ENCODE assay signal across 28 mouse cellular contexts in genomic region chr4:88653644-88654043, GRCm38 (mm10). TPM values are rescaled to one million over a fixed set of nuclear protein-coding genes. Genes with fewer than 3 reads are reported as not detected.
"Had no signal": no experiment of that assay in that cellular context is flagged by ENCODE, and none has a peak within 500 bp of the region (broad histone marks: within the 10 kb centered on the region; RNA-seq: fewer than 3 reads in every experiment).

No protein-coding gene starts in this region.

- H3K4me1 ChIP-seq: midbrain, embryonic 10.5 days; midbrain, embryonic 12.5 days; neural tube, embryonic 13.5 days; neural tube, embryonic 15.5 days had no signal

- H3K27ac ChIP-seq: midbrain, embryonic 10.5 days; midbrain, embryonic 12.5 days; neural tube, embryonic 13.5 days; neural tube, embryonic 15.5 days had no signal

- ATAC-seq: midbrain, embryonic 16.5 days had no signal

- H3K4me3 ChIP-seq: midbrain, embryonic 10.5 days; midbrain, embryonic 12.5 days; myocyte; neural tube, embryonic 13.5 days; neural tube, embryonic 15.5 days had no signal

- H3K27me3 ChIP-seq: midbrain, embryonic 12.5 days; neural tube, embryonic 13.5 days; neural tube, embryonic 15.5 days had no signal

- H3K4me2 ChIP-seq: lung, embryonic 14.5 days; midbrain, embryonic 12.5 days; neural tube, embryonic 13.5 days; neural tube, embryonic 15.5 days had no signal

- H3K9me3 ChIP-seq: midbrain, embryonic 10.5 days; midbrain, embryonic 12.5 days; neural tube, embryonic 13.5 days; neural tube, embryonic 15.5 days had no signal

- H3K9ac ChIP-seq: lung, embryonic 14.5 days; midbrain, embryonic 12.5 days; neural tube, embryonic 13.5 days; neural tube, embryonic 15.5 days had no signal

- DNase-seq: lung, adult 18-20 months; lung, embryonic 14.5 days; lung, postnatal 10 days; lung, postnatal 4 days; midbrain, embryonic 14.5 days; retina, postnatal 1 day; right cerebral cortex, adult 18-20 months; right cerebral cortex, postnatal 25 days; right cerebral cortex, postnatal 4 days; spleen, adult 18-20 months; thymus, adult 18-20 months; thymus, postnatal 14 days; thymus, postnatal 4 days had no signal

- H3K36me3 ChIP-seq: midbrain, embryonic 10.5 days; midbrain, embryonic 12.5 days; neural tube, embryonic 13.5 days; neural tube, embryonic 15.5 days had no signal

RNA-seq across cellular contexts. Expression of gene Ifna13, which starts 9.4 kb away (rescaled TPM):
- total RNA-seq: megakaryocyte, adult 5-6 weeks; megakaryocyte-erythroid progenitor cell, adult 5-6 weeks had no signal
- polyA plus RNA-seq: lung, embryonic 14.5 days; lung, embryonic 16.5 days; midbrain, embryonic 10.5 days; midbrain, embryonic 12.5 days; midbrain, embryonic 14.5 days; midbrain, embryonic 16.5 days; myocyte; neural tube, embryonic 11.5 days; neural tube, embryonic 13.5 days; neural tube, embryonic 15.5 days; small intestine, adult 2 months; stomach, embryonic 14.5 days; stomach, embryonic 16.5 days; thymus, postnatal 0 days; urinary bladder, adult 2 months had no signal

RNA-seq across cellular contexts. Expression of gene C87499, which starts 19.4 kb away (rescaled TPM):
- total RNA-seq: megakaryocyte, adult 5-6 weeks; megakaryocyte-erythroid progenitor cell, adult 5-6 weeks had no signal
- polyA plus RNA-seq: lung, embryonic 14.5 days; lung, embryonic 16.5 days; midbrain, embryonic 10.5 days; midbrain, embryonic 12.5 days; midbrain, embryonic 14.5 days; midbrain, embryonic 16.5 days; myocyte; neural tube, embryonic 11.5 days; neural tube, embryonic 13.5 days; neural tube, embryonic 15.5 days; small intestine, adult 2 months; stomach, embryonic 14.5 days; stomach, embryonic 16.5 days; thymus, postnatal 0 days; urinary bladder, adult 2 months had no signal

RNA-seq across cellular contexts. Expression of gene Ifna16, which starts 23.1 kb away (rescaled TPM):
- total RNA-seq: megakaryocyte, adult 5-6 weeks; megakaryocyte-erythroid progenitor cell, adult 5-6 weeks had no signal
- polyA plus RNA-seq: lung, embryonic 14.5 days; lung, embryonic 16.5 days; midbrain, embryonic 10.5 days; midbrain, embryonic 12.5 days; midbrain, embryonic 14.5 days; midbrain, embryonic 16.5 days; myocyte; neural tube, embryonic 11.5 days; neural tube, embryonic 13.5 days; neural tube, embryonic 15.5 days; small intestine, adult 2 months; stomach, embryonic 14.5 days; stomach, embryonic 16.5 days; thymus, postnatal 0 days; urinary bladder, adult 2 months had no signal

RNA-seq across cellular contexts. Expression of gene Ifna2, which starts 30.1 kb away (rescaled TPM):
- total RNA-seq: megakaryocyte, adult 5-6 weeks; megakaryocyte-erythroid progenitor cell, adult 5-6 weeks had no signal
- polyA plus RNA-seq: lung, embryonic 14.5 days; lung, embryonic 16.5 days; midbrain, embryonic 10.5 days; midbrain, embryonic 12.5 days; midbrain, embryonic 14.5 days; midbrain, embryonic 16.5 days; myocyte; neural tube, embryonic 11.5 days; neural tube, embryonic 13.5 days; neural tube, embryonic 15.5 days; small intestine, adult 2 months; stomach, embryonic 14.5 days; stomach, embryonic 16.5 days; thymus, postnatal 0 days; urinary bladder, adult 2 months had no signal

RNA-seq across cellular contexts. Expression of gene Ifnab, which starts 37.5 kb away (rescaled TPM):
- total RNA-seq: megakaryocyte, adult 5-6 weeks; megakaryocyte-erythroid progenitor cell, adult 5-6 weeks had no signal
- polyA plus RNA-seq: lung, embryonic 14.5 days; lung, embryonic 16.5 days; midbrain, embryonic 10.5 days; midbrain, embryonic 12.5 days; midbrain, embryonic 14.5 days; midbrain, embryonic 16.5 days; myocyte; neural tube, embryonic 11.5 days; neural tube, embryonic 13.5 days; neural tube, embryonic 15.5 days; small intestine, adult 2 months; stomach, embryonic 14.5 days; stomach, embryonic 16.5 days; thymus, postnatal 0 days; urinary bladder, adult 2 months had no signal
